Mouse (Mus musculus) midbrain, embryonic 11.5 days (tissue): Measurements from ENCODE around the gene Gm28230. TPM values are rescaled to one million over a fixed set of nuclear protein-coding genes. Genes with fewer than 3 reads are reported as not detected.

Source experiments
- ATAC-seq: fragments of 200-750 bp; cut with Nextera tagmentation; 2 replicates; pipeline ENCODE4 v1.8.0; 2017; ENCODE audit warnings: moderate TSS enrichment, moderate library complexity; ENCODE audit not compliant: low FRiP score
- DNase-seq: peaks from one replicate; pipeline ENCODE4 v3.0.0; 2015; ENCODE audit warnings: low spot score; ENCODE audit errors: missing footprints
- H3K27ac ChIP-seq: fragments of 300-500 bp; sonication (generic); 2 replicates; pipeline ENCODE4 v1.5.1; 2014; ENCODE audit warnings: low read depth, low read length
- H3K27me3 ChIP-seq: fragments of 300-500 bp; sonication (generic); 2 replicates; pipeline ENCODE4 v1.6.1; 2014; ENCODE audit warnings: mild to moderate bottlenecking, low read length, moderate library complexity, mixed read lengths; ENCODE audit not compliant: control insufficient read depth, insufficient read depth
- H3K36me3 ChIP-seq: fragments of 300-500 bp; sonication (generic); 2 replicates; pipeline ENCODE4 v1.6.1; 2014; ENCODE audit warnings: mild to moderate bottlenecking, low read length, moderate library complexity, mixed read lengths; ENCODE audit not compliant: control insufficient read depth, insufficient read depth
- H3K4me1 ChIP-seq: fragments of 300-500 bp; sonication (generic); 2 replicates; pipeline ENCODE4 v1.6.1; 2014; ENCODE audit warnings: low read length; ENCODE audit not compliant: control insufficient read depth, insufficient read depth
- H3K4me2 ChIP-seq: fragments of 300-500 bp; sonication (generic); 2 replicates; pipeline ENCODE4 v1.6.1; 2014; ENCODE audit warnings: mild to moderate bottlenecking, moderate library complexity
- H3K4me3 ChIP-seq: fragments of 300-500 bp; sonication (generic); 2 replicates; pipeline ENCODE4 v1.5.1; 2014; ENCODE audit warnings: low read depth, low read length
- H3K9ac ChIP-seq: fragments of 300-500 bp; sonication (generic); 2 replicates; pipeline ENCODE4 v1.6.1; 2014; ENCODE audit warnings: low read length
- H3K9me3 ChIP-seq: fragments of 300-500 bp; sonication (generic); 2 replicates; pipeline ENCODE4 v1.6.1; 2016; ENCODE audit warnings: low read length; ENCODE audit not compliant: control insufficient read depth
- WGBS: fragments of 180-500 bp; shearing (Covaris S2); extraction: QIAGEN DNeasy Blood & Tissue Kit; methylation state at CpG from one replicate; pipeline ENCODE4 v1.1.7; 2014; 5-methylcytosine and 5-hydroxymethylcytosine counted together
- polyA plus RNA-seq: library from polyadenylated mRNA; unstranded; fragments of >200 nt; fragmentation: Nextera tagmentation; extraction: Ambion mirVana; gene quantifications from 2 replicates; pipeline ENCODE4 v1.2.1, GENCODE M21; 2014

Gm28230 gene
- polyA plus RNA-seq, 1 experiment from 2014 or later = not detected

DNA sequence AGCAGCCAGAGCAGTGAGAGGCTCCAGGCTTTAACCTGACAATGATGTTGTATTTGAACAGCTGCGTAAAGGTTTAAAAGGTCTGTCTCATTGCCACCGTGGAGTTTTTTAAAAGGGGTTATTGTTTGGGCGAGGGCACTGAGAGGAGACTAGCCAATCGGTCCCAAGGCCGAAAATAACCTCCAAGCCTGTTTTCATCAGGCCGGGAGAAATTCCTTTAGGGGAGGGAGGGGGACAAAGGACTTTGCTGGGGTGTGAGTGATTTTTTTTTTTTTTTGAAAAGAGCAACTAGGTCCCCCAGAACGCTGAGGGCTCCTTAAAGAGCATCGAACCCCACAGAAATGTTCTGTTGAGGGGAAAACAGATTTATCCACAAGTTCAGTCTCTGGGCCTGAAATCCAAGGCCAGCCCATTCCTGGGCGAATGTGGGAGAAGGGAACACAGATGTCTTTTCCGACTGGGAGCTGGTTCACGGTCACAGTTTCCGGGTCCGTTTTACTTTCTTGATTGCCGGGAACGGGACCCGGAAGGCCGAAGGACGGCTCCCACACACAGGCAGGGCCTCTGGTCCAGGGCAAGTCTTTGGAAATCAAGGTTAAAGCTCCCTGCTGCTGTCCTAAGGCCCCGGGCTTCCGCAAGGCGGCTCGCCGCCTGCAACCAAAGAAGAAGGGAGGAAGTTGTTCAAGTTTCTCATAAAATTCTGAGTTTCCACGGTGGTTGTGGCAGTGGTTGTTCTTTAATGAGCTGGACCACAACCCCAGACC lies 36.8 kb upstream of the Gm28230 start:
- no peak overlapping the region for H3K4me2 ChIP-seq
- H3K9me3 ChIP-seq = no peaks in the 10 kb centered on the region
- ATAC-seq (no peak), DNase-seq (peak; percentile 95)
- no peak overlapping the region for H3K27ac ChIP-seq
- no peaks in the 10 kb centered on the region for H3K36me3 ChIP-seq
- peaks cover 6% of the 10 kb centered on the region; the same call in 1 of the 2 replicates for H3K4me1 ChIP-seq
- no peak overlapping the region for H3K4me3 ChIP-seq
- under 1% methylated on average over 24 of the region's 24 CpGs for WGBS
- peaks cover 94% of the 10 kb centered on the region for H3K27me3 ChIP-seq
- no peak overlapping the region for H3K9ac ChIP-seq

GRCm38 (mm10) chr2:74690338-74690716 lies 36.2 kb upstream of the Gm28230 start:
- no peak overlapping the region for H3K4me2 ChIP-seq
- no peaks in the 10 kb centered on the region for H3K36me3 ChIP-seq
- H3K27ac ChIP-seq = no peak overlapping the region
- H3K4me3 ChIP-seq = no peak overlapping the region
- H3K27me3 ChIP-seq = peaks cover 94% of the 10 kb centered on the region
- ATAC-seq (no peak), DNase-seq (peak; percentile 93)
- H3K9me3 ChIP-seq = no peaks in the 10 kb centered on the region
- no peak overlapping the region for H3K9ac ChIP-seq
- 9% methylated on average over 8 of the region's 8 CpGs for WGBS
- peaks cover 6% of the 10 kb centered on the region; the same call in 1 of the 2 replicates for H3K4me1 ChIP-seq

DNA sequence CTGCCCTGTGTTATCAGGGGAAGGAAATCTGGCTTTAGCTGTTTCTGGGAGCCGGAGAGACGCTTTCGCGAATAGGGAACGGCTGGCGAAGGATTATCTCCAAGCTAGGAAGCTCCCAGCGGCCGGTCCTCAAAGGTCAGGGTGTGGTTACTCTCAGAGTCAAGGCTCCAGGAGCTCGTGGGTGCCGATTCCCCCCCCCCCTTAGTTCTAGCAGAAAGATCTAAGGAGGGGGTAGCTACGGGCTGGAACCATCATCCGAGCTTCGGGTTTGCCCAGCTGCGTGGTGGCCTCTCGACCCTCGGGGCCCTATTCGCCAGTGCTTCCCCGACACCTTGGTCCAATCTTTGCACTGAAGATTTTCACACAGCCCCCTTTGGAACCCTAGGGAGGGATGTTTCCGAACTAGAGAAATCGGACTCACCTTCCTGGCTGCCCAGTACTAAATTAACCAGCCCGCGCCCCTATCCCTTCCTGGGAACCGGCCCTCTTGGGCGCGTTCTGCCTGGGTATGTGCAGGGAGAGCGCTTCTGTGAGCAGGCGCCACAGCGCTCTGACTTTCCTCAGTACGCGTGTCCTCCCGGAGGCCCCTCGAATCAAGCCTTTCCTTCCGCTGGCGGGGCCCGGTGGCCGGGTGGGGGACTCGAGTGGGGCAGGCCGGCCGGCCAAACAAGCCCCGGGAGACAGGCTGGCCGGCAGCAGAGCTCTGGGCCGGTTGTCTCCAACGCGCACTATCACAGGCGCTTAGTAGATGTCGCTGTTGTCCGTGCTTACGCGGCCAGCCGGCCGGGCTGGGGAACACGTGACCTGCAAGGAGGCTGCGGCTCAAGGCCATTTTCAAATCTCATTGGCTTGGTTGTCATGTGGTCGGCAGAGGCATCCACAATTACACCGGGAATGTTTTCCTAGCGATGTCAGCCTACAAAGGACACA lies 35.2 kb upstream of the Gm28230 start, which contains the start of gene Hoxd10:
Gene Hoxd10, plus strand, starts transcription at position 903 of the 930 bp plus-strand sequence.
- no peak within 1 kb of the TSS for H3K4me3 ChIP-seq
- H3K4me2 ChIP-seq = no peak within 1 kb of the TSS
- no peaks in the 10 kb centered on the region for H3K36me3 ChIP-seq
- H3K27ac ChIP-seq = no peak within 1 kb of the TSS
- DNase-seq (peak; percentile 95), ATAC-seq (peak; percentile 91)
- WGBS = under 1% methylated on average over 56 of the region's 56 CpGs
- H3K4me1 ChIP-seq = peaks cover 6% of the 10 kb centered on the region; the same call in 1 of the 2 replicates
- peaks cover 96% of the 10 kb centered on the region for H3K27me3 ChIP-seq
- H3K9me3 ChIP-seq = no peaks in the 10 kb centered on the region
- no peak within 1 kb of the TSS for H3K9ac ChIP-seq

DNA sequence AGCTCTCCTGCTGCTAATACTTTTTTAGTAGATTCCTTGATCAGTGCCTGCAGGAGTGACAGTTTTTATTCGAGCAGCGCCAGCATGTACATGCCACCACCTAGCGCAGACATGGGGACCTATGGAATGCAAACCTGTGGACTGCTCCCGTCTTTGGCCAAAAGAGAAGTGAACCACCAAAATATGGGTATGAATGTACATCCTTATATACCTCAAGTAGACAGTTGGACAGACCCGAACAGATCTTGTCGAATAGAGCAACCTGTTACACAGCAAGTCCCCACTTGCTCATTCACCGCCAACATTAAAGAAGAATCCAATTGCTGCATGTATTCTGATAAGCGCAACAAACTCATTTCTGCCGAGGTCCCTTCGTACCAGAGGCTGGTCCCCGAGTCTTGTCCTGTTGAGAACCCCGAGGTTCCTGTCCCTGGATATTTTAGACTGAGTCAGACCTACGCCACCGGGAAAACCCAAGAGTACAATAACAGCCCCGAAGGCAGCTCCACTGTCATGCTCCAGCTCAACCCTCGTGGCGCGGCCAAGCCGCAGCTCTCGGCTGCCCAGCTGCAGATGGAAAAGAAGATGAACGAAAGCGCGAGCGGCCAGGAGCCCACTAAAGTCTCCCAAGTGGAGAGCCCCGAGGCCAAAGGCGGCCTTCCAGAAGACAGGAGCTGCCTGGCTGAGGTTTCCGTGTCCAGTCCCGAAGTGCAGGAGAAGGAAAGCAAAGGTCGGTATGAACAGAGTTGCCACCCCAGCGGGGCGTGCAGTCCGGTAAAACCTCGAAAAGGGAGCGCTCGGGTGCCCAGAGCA lies 34.3 kb upstream of the Gm28230 start:
- Histone ChIP-seq H3K4me2 (no peak overlapping the region), H3K4me3 (no peak overlapping the region)
- no peak for ATAC-seq

GRCm38 (mm10) chr2:74692808-74693431 lies 33.6 kb upstream of the Gm28230 start:
- no peak overlapping the region for H3K4me3 ChIP-seq
- H3K9ac ChIP-seq = no peak overlapping the region
- H3K9me3 ChIP-seq = no peaks in the 10 kb centered on the region
- H3K27ac ChIP-seq = no peak overlapping the region
- peaks cover 96% of the 10 kb centered on the region for H3K27me3 ChIP-seq
- H3K4me2 ChIP-seq = no peak overlapping the region
- 1% methylated on average over 20 of the region's 20 CpGs for WGBS
- DNase-seq (peak; percentile 95), ATAC-seq (no peak)
- peaks cover 7% of the 10 kb centered on the region; the same call in 1 of the 2 replicates for H3K4me1 ChIP-seq
- no peaks in the 10 kb centered on the region for H3K36me3 ChIP-seq

More for the DNA sequence above, 34.3 kb upstream of the Gm28230 start:
- Histone ChIP-seq H3K27me3 (peaks cover 96% of the 10 kb centered on the region), H3K9me3 (no peaks in the 10 kb centered on the region), H3K9ac (no peak overlapping the region), H3K4me1 (peaks cover 6% of the 10 kb centered on the region; the same call in 1 of the 2 replicates), H3K27ac (no peak overlapping the region), H3K36me3 (no peaks in the 10 kb centered on the region)
- DNase-seq = peak; percentile 95
- 4% methylated on average over 35 of the region's 35 CpGs for WGBS

- Histone ChIP-seq H3K27ac (no peak overlapping the region), H3K36me3 (no peaks in the 10 kb centered on the region), H3K4me2 (no peak overlapping the region), H3K27me3 (peaks cover 96% of the 10 kb centered on the region), H3K9me3 (no peaks in the 10 kb centered on the region), H3K9ac (no peak overlapping the region), H3K4me1 (peaks cover 11% of the 10 kb centered on the region), H3K4me3 (no peak overlapping the region)
- WGBS = 6% methylated on average over 4 of the region's 4 CpGs
- ATAC-seq (no peak), DNase-seq (no peak)
These were observed 33.1 kb upstream of the Gm28230 start for GRCm38 (mm10) chr2:74693432-74693827.

- Histone ChIP-seq H3K4me3 (no peak overlapping the region), H3K27ac (no peak overlapping the region), H3K9ac (no peak overlapping the region), H3K4me2 (no peak overlapping the region), H3K27me3 (peaks cover 96% of the 10 kb centered on the region), H3K4me1 (peaks cover 11% of the 10 kb centered on the region), H3K36me3 (no peaks in the 10 kb centered on the region), H3K9me3 (no peaks in the 10 kb centered on the region)
- 2% methylated on average over 16 of the region's 16 CpGs for WGBS
- ATAC-seq (no peak), DNase-seq (peak; percentile 93)
These were observed 32.5 kb upstream of the Gm28230 start for GRCm38 (mm10) chr2:74694066-74694465.

GRCm38 (mm10) chr2:74695383-74695782 lies 31.1 kb upstream of the Gm28230 start:
- no peak overlapping the region for H3K9ac ChIP-seq
- DNase-seq (no peak), ATAC-seq (no peak)
- peaks cover 98% of the 10 kb centered on the region for H3K27me3 ChIP-seq
- no peaks in the 10 kb centered on the region for H3K9me3 ChIP-seq
- H3K36me3 ChIP-seq = no peaks in the 10 kb centered on the region
- no peak overlapping the region for H3K4me3 ChIP-seq
- peaks cover 11% of the 10 kb centered on the region for H3K4me1 ChIP-seq
- WGBS = 0% methylated on average over 1 of the region's 1 CpGs
- no peak overlapping the region for H3K27ac ChIP-seq
- no peak overlapping the region for H3K4me2 ChIP-seq
